Mouse (Mus musculus) left cerebral cortex, adult 2 months (tissue): ENCODE results near the gene Vps51. TPM values are rescaled to one million over a fixed set of nuclear protein-coding genes. Genes with fewer than 3 reads are reported as not detected.

Source experiments
- DNase-seq, 2 experiments: peaks; one replicate each; pipeline ENCODE4 v3.0.0; 2021 to 2022; ENCODE audit warnings: low spot score in 2 of 2, mixed read lengths in 1 of 2; ENCODE audit errors: extremely low spot score in 1 of 2
- H3K27ac ChIP-seq: fragments of 200-600 bp; 2 replicates; pipeline ENCODE4 v1.8.1; 2022
- H3K4me3 ChIP-seq: fragments of 200-600 bp; 2 replicates; pipeline ENCODE4 v1.8.1; 2022
- CTCF ChIP-seq: fragments of 200-600 bp; IDR thresholded peaks from 2 replicates; pipeline ENCODE4 v1.8.1; 2022; ENCODE audit warnings: antibody characterized with exemption, mild to moderate bottlenecking, moderate library complexity
- intact Hi-C: fragments of 180-260 bp; cut with DNase I; formaldehyde crosslinking; loops from one replicate; pipeline ENCODE4 v1.15.1; 2025
- long read RNA-seq, 2 experiments: library from polyadenylated mRNA; stranded (forward); transcript quantifications; one replicate each; pipeline ENCODE4 v2.0.0; 2021; ENCODE audit warnings: borderline mapping rate in 2 of 2
- total RNA-seq, 2 experiments: library from RNA; stranded (reverse); gene quantifications; 2 replicates each; pipeline ENCODE4 v1.2.3; 2021

Gene Vps51
- total RNA-seq = 100 to 1,000 TPM in 1 of 2 experiments, 10 to 100 TPM in 1; 85.3 to 101 TPM
- long read RNA-seq, experiment 1, transcript Vps51-201 (10 exons, 2,675 nt) = major isoform, 94 of 129 reads
- long read RNA-seq, experiment 1, partial matches to known transcripts = 13 of 129 reads
- long read RNA-seq, experiment 1, other reads (novel, unspliced or antisense) = 20 of 129 reads
- long read RNA-seq, experiment 2, transcript Vps51-201 (10 exons, 2,675 nt) = major isoform, 47 of 86 reads
- long read RNA-seq, experiment 2, partial matches to known transcripts = 8 of 86 reads
- long read RNA-seq, experiment 2, other reads (novel, unspliced or antisense) = 26 of 86 reads

DNA sequence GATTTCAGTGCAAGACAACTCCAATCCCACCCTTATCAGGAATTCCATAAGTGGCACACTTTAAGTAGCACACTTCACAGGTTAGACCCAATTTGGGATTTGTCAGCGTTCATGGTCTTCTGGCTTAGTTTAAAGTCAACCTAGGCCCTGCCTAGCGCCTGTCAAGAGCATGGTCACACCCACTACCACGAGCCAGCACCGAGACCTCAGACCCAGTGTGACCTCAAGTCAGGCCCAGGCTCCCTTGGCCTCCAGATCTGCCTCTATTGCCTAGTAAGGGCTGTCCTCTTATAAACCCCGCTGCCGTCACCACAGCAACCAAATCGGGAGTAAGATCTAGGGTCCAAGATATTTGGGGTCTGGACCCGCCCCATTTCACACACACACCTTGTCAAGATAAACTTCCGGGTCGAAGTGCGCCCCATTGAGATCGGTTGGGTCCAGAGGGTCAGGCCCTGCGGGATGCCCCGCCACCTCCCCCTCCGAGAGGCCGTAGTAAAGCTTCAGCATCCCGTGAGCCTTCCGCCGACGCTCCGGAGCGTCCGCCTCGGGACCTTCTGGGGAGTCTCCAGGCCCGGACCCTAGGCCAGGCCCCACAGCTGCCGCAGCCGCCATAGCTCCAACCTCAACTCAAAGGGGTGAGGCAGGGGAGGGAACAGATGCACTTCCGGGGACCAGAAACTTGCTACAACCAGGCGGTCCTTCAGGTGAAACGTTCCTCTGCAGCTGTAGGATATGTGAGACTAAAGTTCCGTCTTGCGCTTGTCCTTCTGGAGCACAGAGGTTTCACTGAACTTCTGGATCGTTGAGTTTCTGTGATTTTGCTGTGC lies at the start of gene Vps51:
Gene Vps51 (minus strand): TSS at position 668 of the 830 bp plus-strand sequence.
- Histone ChIP-seq H3K4me3 (peak within 1 kb of the TSS; percentile 85), H3K27ac (peak within 1 kb of the TSS; percentile 95)
- no peak for TF ChIP-seq CTCF
- DNase-seq = peak; percentile 84 to 87
- intact Hi-C loops = loop anchor here (1.0 kb wide), 1 partner anchor 30 kb away; the partner anchor contains the start of gene Syvn1

DNA sequence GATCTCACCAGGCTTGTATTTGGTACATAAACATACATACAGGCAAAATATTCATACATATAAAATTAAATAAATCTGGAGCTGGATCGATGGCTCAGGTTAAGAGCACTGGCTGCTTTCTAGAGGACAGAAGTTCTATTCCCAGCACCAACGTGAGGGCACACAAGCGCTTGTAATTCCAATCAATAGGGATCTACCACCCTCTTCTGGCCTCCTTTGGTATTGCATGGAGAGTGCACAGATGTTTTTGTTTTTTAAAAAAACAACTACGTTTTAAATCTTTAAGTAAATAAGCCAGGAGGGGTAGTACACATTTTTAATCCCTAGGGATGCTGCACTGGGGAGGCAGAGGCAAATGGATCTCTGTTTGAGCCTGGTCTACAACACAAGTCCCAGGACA lies 49.3 kb upstream of the Vps51 start:
- peak; percentile 73 for TF ChIP-seq CTCF
- no peak overlapping the region for H3K4me3 ChIP-seq
- no peak overlapping the region for H3K27ac ChIP-seq
- no peak for DNase-seq
- intact Hi-C loops = loop anchor here (2.0 to 5.0 kb wide), 2 partner anchors 79 to 161 kb away; partner anchors contain the start of genes Pola2 and Syvn1

GRCm38 (mm10) chr19:6124898-6125297 lies 47.9 kb upstream of the Vps51 start:
- Histone ChIP-seq H3K27ac (no peak overlapping the region), H3K4me3 (no peak overlapping the region)
- no peak for TF ChIP-seq CTCF
- intact Hi-C loops = loop anchor here (5.0 kb wide), 1 partner anchor 78 kb away; the partner anchor contains the start of gene Syvn1
- DNase-seq = no peak

DNA sequence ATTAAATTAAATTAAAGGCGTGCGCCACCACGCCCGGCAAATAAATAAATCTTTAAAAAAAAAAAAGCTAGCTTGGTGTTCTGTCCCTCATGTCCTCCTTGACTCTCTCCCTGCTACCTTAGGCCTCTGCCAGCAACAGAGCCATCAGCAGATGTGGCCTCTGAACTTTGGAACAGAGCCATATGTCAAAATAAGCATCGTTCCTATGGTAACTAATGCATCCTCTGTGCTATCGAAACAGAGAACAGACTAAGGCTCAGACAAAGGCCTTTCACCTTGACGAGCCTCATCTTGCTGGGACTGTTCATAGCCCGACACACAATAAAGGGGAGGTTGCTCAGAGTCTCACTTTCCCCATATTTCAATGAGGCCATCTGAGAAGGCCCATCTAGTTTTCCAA lies 46.3 kb upstream of the Vps51 start:
- no peak for TF ChIP-seq CTCF
- Histone ChIP-seq H3K4me3 (no peak overlapping the region), H3K27ac (no peak overlapping the region)
- no peak for DNase-seq
- intact Hi-C loops = no loop called here

GRCm38 (mm10) chr19:6121761-6122160 lies 44.7 kb upstream of the Vps51 start:
- H3K4me3 ChIP-seq = no peak overlapping the region
- no peak for TF ChIP-seq CTCF
- H3K27ac ChIP-seq = no peak overlapping the region
- intact Hi-C loops = no loop called here
- no peak for DNase-seq

- Histone ChIP-seq H3K27ac (peak overlapping the region; percentile 93), H3K4me3 (peak overlapping the region; percentile 78)
- intact Hi-C loops = loop anchor here (1.0 to 5.0 kb wide), 2 partner anchors 9 to 36 kb away; partner anchors contain the start of genes Cdca5, Gm28374, Tmem262 and Zfpl1
- TF ChIP-seq CTCF = no peak
- no peak for DNase-seq
These were observed 41.7 kb upstream of the Vps51 start for GRCm38 (mm10) chr19:6118677-6119185.

DNA sequence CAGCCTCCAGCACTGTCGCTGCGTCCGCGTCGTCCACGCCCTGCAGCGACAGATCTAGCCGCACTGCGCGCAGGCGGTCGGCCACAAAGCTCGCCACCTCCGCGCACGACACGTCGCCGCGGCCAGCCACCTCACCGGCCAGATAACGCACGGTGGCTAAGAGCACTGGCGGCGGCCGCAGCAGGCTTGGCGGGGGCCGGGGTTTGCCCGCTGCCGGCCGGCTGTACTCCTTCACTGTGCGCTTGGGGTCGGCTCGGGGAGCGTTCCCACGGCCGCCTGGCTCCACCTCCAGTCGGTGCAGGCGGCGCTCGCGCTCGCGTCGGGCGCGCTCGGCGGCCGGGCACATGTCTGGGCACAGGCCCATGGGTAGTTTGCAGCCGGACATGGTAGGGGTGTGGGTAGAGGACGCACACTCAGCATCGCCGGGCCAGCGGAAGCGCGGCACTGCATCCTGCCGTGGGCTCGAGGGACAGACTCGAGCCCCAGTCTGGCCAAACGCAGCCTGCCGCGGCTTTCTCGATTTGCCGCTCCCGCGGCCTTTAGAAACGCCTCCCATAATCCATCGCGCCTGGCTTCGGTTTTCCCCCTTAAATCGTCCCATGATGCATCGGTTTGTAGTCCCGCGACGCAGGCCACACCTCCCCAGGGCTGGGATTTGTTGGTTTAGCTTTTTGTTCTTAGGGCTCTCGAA lies 41.1 kb upstream of the Vps51 start, which contains the start of gene Sac3d1:
Gene Sac3d1 (minus strand): TSS at position 665 of the 691 bp plus-strand sequence.
- DNase-seq = peak; percentile 85 to 87
- no peak; the same call in none of the 2 replicates for TF ChIP-seq CTCF
- Histone ChIP-seq H3K4me3 (peak within 1 kb of the TSS; percentile 78), H3K27ac (peak within 1 kb of the TSS; percentile 93)
- intact Hi-C loops = loop anchor here (1.0 to 5.0 kb wide), 2 partner anchors 9 to 36 kb away; partner anchors contain the start of genes Cdca5, Gm28374, Tmem262 and Zfpl1

- H3K27ac ChIP-seq = peak overlapping the region; percentile 93
- TF ChIP-seq CTCF = no peak
- no peak for DNase-seq
- intact Hi-C loops = loop anchor here (5.0 kb wide), 1 partner anchor 35 kb away; the partner anchor contains the start of genes Cdca5, Gm28374, Tmem262 and Zfpl1
- peak overlapping the region; percentile 78 for H3K4me3 ChIP-seq
These were observed 40.4 kb upstream of the Vps51 start for GRCm38 (mm10) chr19:6117346-6117985.

DNA sequence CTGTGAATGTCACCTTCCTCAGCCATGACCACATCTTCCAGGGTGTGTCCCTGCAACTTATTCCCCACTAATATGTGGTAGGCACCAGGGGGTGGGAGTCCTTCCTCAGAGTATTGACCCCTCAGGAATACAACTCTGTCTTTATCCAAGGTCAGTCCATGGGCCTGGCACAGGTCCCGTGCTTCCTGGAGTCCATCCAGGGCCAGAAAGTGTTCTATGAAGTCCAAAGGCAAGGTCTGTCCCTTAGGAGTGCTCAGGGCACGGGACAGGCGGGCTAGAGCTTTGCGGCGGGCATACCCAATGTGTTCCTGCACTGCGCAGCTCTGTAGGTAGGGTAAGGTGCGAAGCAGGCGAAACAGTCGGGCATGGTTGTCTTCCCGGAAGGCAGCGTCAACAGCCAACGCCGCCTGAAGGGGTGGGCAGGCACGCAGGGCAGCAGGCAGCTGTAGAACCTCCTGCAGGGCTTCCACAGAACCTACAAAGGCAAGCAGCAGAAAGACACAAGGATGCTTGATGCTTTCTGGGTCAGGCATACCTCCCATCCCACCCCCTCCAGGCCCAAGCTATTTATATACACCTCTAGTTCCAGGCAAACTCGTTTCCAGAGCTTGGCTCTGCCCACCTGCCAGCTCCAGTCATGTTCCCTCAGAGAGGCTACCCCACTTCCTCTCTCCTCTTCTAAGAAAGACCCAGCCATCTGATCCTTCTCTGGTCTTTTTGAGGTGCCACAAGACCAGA lies 39.3 kb upstream of the Vps51 start:
- peak overlapping the region; percentile 7; the same call in 1 of the 2 replicates for H3K27ac ChIP-seq
- DNase-seq = peak in 1 of 2 experiments; percentile 29
- H3K4me3 ChIP-seq = no peak overlapping the region
- intact Hi-C loops = loop anchor here (5.0 kb wide), 1 partner anchor 34 kb away; the partner anchor contains the start of genes Cdca5, Gm28374, Tmem262 and Zfpl1
- TF ChIP-seq CTCF = no peak

GRCm38 (mm10) chr19:6113116-6113515 lies 36.1 kb upstream of the Vps51 start:
- intact Hi-C loops = no loop called here

More at GRCm38 (mm10) chr19:6113116-6113515, 36.1 kb upstream of the Vps51 start:
- DNase-seq = no peak
- no peak for TF ChIP-seq CTCF
- Histone ChIP-seq H3K4me3 (no peak overlapping the region), H3K27ac (no peak overlapping the region)
